Mouse (Mus musculus) cerebellum, adult 2 months (tissue): ENCODE measurements at regions not wholly inside any gene's neighbourhood (a gene's known extent, or its start where the extent isn't known, plus 50 kb on each side); places are given as distances from the start of the nearest gene placed in this dataset.

ENCODE experiments used
- CTCF ChIP-seq: fragments of 200-500 bp; IDR thresholded peaks from 2 replicates; pipeline ENCODE4 v1.5.1; 2011; ENCODE audit warnings: low read depth, mild to moderate bottlenecking, control low read depth, low read length, moderate library complexity, borderline replicate concordance; ENCODE audit not compliant: insufficient read depth
- POLR2A ChIP-seq: fragments of 200-500 bp; IDR thresholded peaks from 2 replicates; pipeline ENCODE4 v1.6.1; 2011; ENCODE audit warnings: low read length, control low read depth, borderline replicate concordance; ENCODE audit not compliant: insufficient read depth

DNA sequence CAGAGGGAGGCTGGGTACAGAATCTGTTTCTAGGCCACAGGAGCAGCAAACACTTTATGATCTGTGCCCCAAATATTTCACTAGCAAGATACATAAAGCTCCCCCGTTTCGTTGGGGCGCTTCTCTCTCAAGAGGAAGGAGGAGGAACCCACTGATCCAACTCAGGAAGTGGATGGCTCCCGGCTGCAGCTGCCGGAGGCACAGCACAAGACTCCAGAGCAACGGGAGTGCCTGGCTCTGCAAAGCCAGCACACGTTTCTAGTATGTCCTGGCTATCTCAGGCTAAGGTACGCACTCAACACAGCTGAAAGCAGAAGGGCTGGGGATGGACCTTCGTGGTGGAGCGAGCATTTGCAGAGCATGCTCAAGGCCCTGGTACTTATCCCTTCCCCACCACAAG lies 223.2 kb upstream of the Sox2 start:
- TF ChIP-seq CTCF (no peak), POLR2A (no peak)
